Mouse (Mus musculus): Measurements from ENCODE around the gene Igfbp5.

DNA sequence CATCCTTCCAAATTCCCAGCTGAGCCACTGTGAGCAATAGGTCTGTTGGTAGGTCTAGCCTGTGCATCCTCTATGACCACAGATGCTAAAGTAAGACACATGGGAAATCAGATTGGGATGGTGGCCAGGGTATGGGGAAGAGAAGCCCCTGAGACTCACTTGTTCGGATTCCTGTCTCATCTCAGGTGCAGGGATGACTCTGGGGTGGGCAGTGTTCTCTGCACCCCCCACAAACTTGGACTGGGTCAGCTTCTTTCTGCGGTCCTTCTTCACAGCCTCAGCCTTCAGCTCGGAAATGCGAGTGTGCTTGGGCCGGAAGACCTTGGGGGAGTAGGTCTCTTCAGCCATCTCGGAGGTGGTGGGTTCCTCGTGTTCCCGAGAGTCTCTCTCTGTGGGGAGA is 11.0 kb downstream of the Igfbp5 start:
- TF ChIP-seq EP300 (IDR thresholded peaks at IDR 0.05; ENCODE audit: low read depth) = no peak
- TF ChIP-seq CTCF (IDR thresholded peaks at IDR 0.05; ENCODE audit: low read depth) = no peak

All from liver, embryonic 14.5 days (tissue).